Mouse (Mus musculus) limb, embryonic 11.5 days (tissue): ENCODE data around the gene Otud3. TPM values are rescaled to one million over a fixed set of nuclear protein-coding genes. Genes with fewer than 3 reads are reported as not detected.

Experiments used
- ATAC-seq: fragments of 200-750 bp; cut with Nextera tagmentation; 2 replicates; pipeline ENCODE4 v1.8.0; 2017; ENCODE audit warnings: low read depth; ENCODE audit not compliant: insufficient number of reproducible peaks, low FRiP score, low TSS enrichment
- DNase-seq: peaks from one replicate; pipeline ENCODE4 v3.0.0-alpha.2; 2015; ENCODE audit warnings: low spot score
- H3K27ac ChIP-seq: fragments of 300-500 bp; sonication (generic); replicated peaks from 2 replicates; pipeline ENCODE4 v1.5.1; 2014; ENCODE audit warnings: low read depth, mild to moderate bottlenecking, low read length
- H3K27me3 ChIP-seq: fragments of 300-500 bp; sonication (generic); 2 replicates; pipeline ENCODE4 v1.6.1; 2014; ENCODE audit warnings: mild to moderate bottlenecking, low read length, mixed read lengths; ENCODE audit not compliant: control insufficient read depth, insufficient read depth
- H3K36me3 ChIP-seq: fragments of 300-500 bp; sonication (generic); 2 replicates; pipeline ENCODE4 v1.6.1; 2014; ENCODE audit warnings: mild to moderate bottlenecking, low read length, moderate library complexity, mixed read lengths; ENCODE audit not compliant: control insufficient read depth, insufficient read depth
- H3K4me1 ChIP-seq: fragments of 300-500 bp; sonication (generic); 2 replicates; pipeline ENCODE4 v1.6.1; 2014; ENCODE audit warnings: low read length, mixed read lengths; ENCODE audit not compliant: control insufficient read depth, insufficient read depth
- H3K4me2 ChIP-seq: fragments of 300-500 bp; sonication (generic); 2 replicates; pipeline ENCODE4 v1.6.1; 2014; ENCODE audit warnings: low read depth, mild to moderate bottlenecking, moderate library complexity; ENCODE audit not compliant: severe bottlenecking
- H3K4me3 ChIP-seq: fragments of 300-500 bp; sonication (generic); 2 replicates; pipeline ENCODE4 v1.5.1; 2014; ENCODE audit warnings: low read depth, low read length
- H3K9ac ChIP-seq: fragments of 300-500 bp; sonication (generic); 2 replicates; pipeline ENCODE4 v1.6.1; 2014; ENCODE audit warnings: mild to moderate bottlenecking, low read length
- H3K9me3 ChIP-seq: fragments of 300-500 bp; sonication (generic); 2 replicates; pipeline ENCODE4 v1.6.1; 2016; ENCODE audit warnings: low read length; ENCODE audit not compliant: control insufficient read depth
- WGBS: fragments of 180-500 bp; shearing (Covaris S2); extraction: QIAGEN DNeasy Blood & Tissue Kit; methylation state at CpG from one replicate; pipeline ENCODE4 v1.1.7; 2014; 5-methylcytosine and 5-hydroxymethylcytosine counted together
- polyA plus RNA-seq: library from polyadenylated mRNA; unstranded; fragments of >200 nt; fragmentation: Nextera tagmentation; extraction: Ambion mirVana; gene quantifications from 2 replicates; pipeline ENCODE4 v1.2.1, GENCODE M21; 2014

Gene Otud3
- polyA plus RNA-seq, 1 experiment from 2014 or later, result 3.7 TPM

GRCm38 (mm10) chr4:138868666-138869065 lies 45.1 kb downstream of the Otud3 start:
- DNase-seq (no peak), ATAC-seq (no peak)
- Histone ChIP-seq H3K4me1 (0 out of 2 replicates have a peak, but pooled peaks cover 3% of the 10 kb centered on the region), H3K27ac (no peak overlapping the region), H3K9me3 (no peaks in the 10 kb centered on the region), H3K9ac (no peak overlapping the region), H3K27me3 (no peaks in the 10 kb centered on the region), H3K4me3 (no peak overlapping the region), H3K4me2 (no peak overlapping the region), H3K36me3 (no peaks in the 10 kb centered on the region)
- WGBS, result 46% methylated on average over 8 of the region's 8 CpGs

- Histone ChIP-seq H3K36me3 (no peaks in the 10 kb centered on the region), H3K4me3 (no peak overlapping the region), H3K4me1 (0 out of 2 replicates have a peak, but pooled peaks cover 3% of the 10 kb centered on the region), H3K9ac (no peak overlapping the region), H3K27me3 (no peaks in the 10 kb centered on the region), H3K9me3 (no peaks in the 10 kb centered on the region), H3K27ac (no peak overlapping the region), H3K4me2 (no peak overlapping the region)
- ATAC-seq, result no peak
- DNase-seq, result peak; percentile 86
- WGBS, result 12% methylated on average over 7 of the region's 7 CpGs
Measured at GRCm38 (mm10) chr4:138866413-138866812, 47.3 kb downstream of the Otud3 start.

GRCm38 (mm10) chr4:138865991-138866390 lies 47.8 kb downstream of the Otud3 start:
- Histone ChIP-seq H3K4me2 (no peak overlapping the region), H3K27me3 (no peaks in the 10 kb centered on the region), H3K4me3 (no peak overlapping the region), H3K27ac (no peak overlapping the region), H3K4me1 (0 out of 2 replicates have a peak, but pooled peaks cover 3% of the 10 kb centered on the region), H3K9ac (no peak overlapping the region), H3K36me3 (no peaks in the 10 kb centered on the region), H3K9me3 (no peaks in the 10 kb centered on the region)
- WGBS, result 72% methylated on average over 6 of the region's 6 CpGs
- ATAC-seq (no peak), DNase-seq (no peak)

- WGBS, result 17% methylated on average over 5 of the region's 5 CpGs
- Histone ChIP-seq H3K9ac (no peak overlapping the region), H3K4me2 (no peak overlapping the region), H3K36me3 (no peaks in the 10 kb centered on the region), H3K27me3 (no peaks in the 10 kb centered on the region), H3K9me3 (no peaks in the 10 kb centered on the region), H3K27ac (no peak overlapping the region), H3K4me3 (no peak overlapping the region), H3K4me1 (0 out of 2 replicates have a peak, but pooled peaks cover 3% of the 10 kb centered on the region)
- no peak for ATAC-seq
- DNase-seq, result no peak
Measured at GRCm38 (mm10) chr4:138865092-138865491, 48.7 kb downstream of the Otud3 start.

GRCm38 (mm10) chr4:138863344-138863998 lies 50.3 kb downstream of the Otud3 start, which contains the start of gene Pla2g5:
Pla2g5 (minus strand) TSS chr4:138863482.
- ATAC-seq (no peak), DNase-seq (no peak)
- no peaks in the 10 kb centered on the region for H3K27me3 ChIP-seq
- no peak within 1 kb of the TSS for H3K4me3 ChIP-seq
- H3K4me2 ChIP-seq, result no peak within 1 kb of the TSS
- H3K9ac ChIP-seq, result no peak within 1 kb of the TSS
- 80% methylated on average over 10 of the region's 10 CpGs for WGBS
- H3K27ac ChIP-seq, result no peak within 1 kb of the TSS
- H3K4me1 ChIP-seq, result 0 out of 2 replicates have a peak, but pooled peaks cover 6% of the 10 kb centered on the region
- H3K9me3 ChIP-seq, result no peaks in the 10 kb centered on the region
- no peaks in the 10 kb centered on the region for H3K36me3 ChIP-seq

DNA sequence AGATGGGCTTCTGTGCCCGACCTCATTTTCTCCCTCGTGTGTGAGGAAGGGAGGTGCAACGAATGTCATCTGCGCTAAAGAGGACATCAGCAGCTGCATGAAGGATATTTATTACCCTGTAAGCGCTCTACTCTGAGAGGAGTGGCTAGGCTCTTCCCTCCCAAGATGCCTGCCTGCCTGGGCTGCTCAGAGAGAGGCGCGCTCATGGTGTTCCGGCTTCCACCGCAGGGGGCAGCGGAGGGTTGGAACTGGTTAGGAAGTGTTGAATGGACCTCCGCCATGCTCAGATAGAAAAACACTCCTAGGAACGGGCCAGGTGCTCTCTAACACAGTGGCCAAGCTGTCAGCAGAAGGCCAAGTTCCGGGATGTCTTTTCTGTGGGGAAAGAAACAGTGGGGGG lies 54.0 kb downstream of the Otud3 start:
- Histone ChIP-seq H3K4me3 (0 out of 2 replicates have a peak overlapping the region, but pooled peaks have one; percentile 14), H3K9me3 (no peaks in the 10 kb centered on the region), H3K4me1 (0 out of 2 replicates have a peak, but pooled peaks cover 4% of the 10 kb centered on the region), H3K27me3 (no peaks in the 10 kb centered on the region), H3K27ac (no peak overlapping the region), H3K4me2 (peak overlapping the region; percentile 33; the same call in 1 of the 2 replicates), H3K36me3 (no peaks in the 10 kb centered on the region), H3K9ac (no peak overlapping the region)
- ATAC-seq (no peak), DNase-seq (peak; percentile 93)
- 7% methylated on average over 13 of the region's 13 CpGs for WGBS

GRCm38 (mm10) chr4:138859245-138859644 lies 54.5 kb downstream of the Otud3 start:
- Histone ChIP-seq H3K36me3 (no peaks in the 10 kb centered on the region), H3K9me3 (no peaks in the 10 kb centered on the region), H3K4me2 (peak overlapping the region; percentile 33; the same call in 1 of the 2 replicates), H3K9ac (no peak overlapping the region), H3K27ac (no peak overlapping the region), H3K27me3 (no peaks in the 10 kb centered on the region), H3K4me1 (0 out of 2 replicates have a peak, but pooled peaks cover 4% of the 10 kb centered on the region), H3K4me3 (no peak overlapping the region)
- ATAC-seq, result no peak
- DNase-seq, result peak; percentile 63
- WGBS, result 22% methylated on average over 9 of the region's 9 CpGs

DNA sequence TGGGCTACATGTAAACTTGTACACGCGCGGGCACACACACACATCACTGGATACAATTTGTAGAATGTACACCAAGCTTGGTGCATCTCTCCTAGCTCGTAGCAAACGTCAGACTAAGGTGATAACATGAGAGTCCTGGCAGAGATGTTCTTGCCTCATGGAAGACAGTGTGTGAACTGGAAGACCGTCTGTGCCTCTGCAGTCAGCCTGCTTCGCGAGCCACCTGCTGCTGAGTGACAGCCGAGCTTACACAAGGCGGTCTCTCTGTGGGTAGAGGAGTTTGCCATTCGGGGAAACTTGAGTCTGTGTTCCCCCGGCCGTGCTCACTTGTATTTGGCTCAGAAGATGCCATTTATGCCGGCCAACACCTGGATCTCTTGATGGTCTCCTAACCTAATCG lies 55.3 kb downstream of the Otud3 start:
- no peak for ATAC-seq
- 0 out of 2 replicates have a peak, but pooled peaks cover 4% of the 10 kb centered on the region for H3K4me1 ChIP-seq
- DNase-seq, result no peak
- no peak overlapping the region for H3K27ac ChIP-seq
- H3K9me3 ChIP-seq, result no peaks in the 10 kb centered on the region
- H3K36me3 ChIP-seq, result no peaks in the 10 kb centered on the region
- no peak overlapping the region for H3K4me2 ChIP-seq
- H3K4me3 ChIP-seq, result no peak overlapping the region
- no peak overlapping the region for H3K9ac ChIP-seq
- H3K27me3 ChIP-seq, result no peaks in the 10 kb centered on the region
- WGBS, result 82% methylated on average over 15 of the region's 15 CpGs
